Mouse (Mus musculus): ENCODE results near the gene A430078G23Rik.
A peak's percentile ranks its signal among the peaks of the same experiment; 100 is the strongest.
"Not testable (repeated sequence)": the region's sequence is repeated elsewhere in the genome, so short reads cannot be mapped to it uniquely, and the experiment has no call there.

The A430078G23Rik gene

DNA sequence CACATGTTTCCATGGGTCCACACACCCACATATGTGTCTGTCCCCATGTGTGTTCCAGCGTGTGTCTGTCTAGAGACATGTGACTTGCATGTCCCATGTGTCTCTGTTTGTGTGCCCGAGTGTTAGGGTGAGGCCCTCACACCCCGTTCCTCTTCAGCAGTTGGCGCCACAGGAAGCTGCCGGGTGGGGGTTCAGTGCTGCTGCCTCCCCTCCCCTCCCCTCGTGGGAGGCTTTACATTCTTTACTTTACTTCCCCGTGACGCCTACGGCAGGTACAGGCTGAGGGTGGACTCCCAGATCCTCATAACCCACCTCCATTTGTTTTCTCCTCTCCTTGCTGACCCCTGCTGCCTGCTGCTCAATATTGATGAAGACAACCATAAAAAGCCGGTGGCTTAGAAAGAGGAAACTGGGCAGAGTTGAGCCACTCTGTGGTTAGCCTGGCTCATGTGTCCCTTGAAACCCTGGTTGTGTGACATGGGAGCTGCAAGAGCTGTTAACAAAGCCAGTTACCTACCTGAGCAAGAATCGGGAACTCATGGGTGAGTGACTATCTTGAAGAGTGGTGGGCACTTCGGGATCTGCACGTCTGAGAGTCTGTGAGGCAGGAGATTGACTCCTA, at the start of gene A430078G23Rik:
A430078G23Rik (plus strand) TSS at position 227 of the 622 bp plus-strand sequence.
- no peak for DNase-seq

DNA sequence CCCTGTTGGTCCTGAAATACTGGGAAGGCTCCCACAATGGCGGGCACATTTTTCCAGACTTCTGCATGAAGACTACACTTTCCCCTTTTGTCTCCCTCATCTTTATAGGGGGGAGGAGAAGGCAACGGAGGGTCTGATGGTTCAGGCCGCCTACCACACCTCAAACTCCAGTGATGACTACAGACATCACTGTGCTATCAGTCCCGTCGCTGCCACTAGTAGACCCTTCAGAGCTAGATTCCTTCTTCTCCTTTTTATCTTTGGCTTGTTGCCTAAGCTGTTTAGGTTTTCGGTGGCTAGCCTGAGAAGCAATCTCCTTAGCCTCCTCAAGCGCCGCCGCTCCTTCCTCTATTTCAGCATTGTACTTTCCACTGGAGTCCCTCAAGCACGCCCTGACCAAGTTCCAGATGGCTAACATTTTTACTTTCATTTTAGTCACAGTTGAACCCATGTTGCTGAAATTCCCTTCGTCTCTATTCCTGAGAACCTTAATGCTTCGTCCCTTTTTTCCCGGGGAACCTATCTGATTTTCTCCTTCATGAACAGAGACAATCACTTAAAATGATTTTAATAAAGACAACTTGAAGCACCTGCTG, 44.9 kb upstream of the A430078G23Rik start:
- DNase-seq, result not testable (repeated sequence)

DNA sequence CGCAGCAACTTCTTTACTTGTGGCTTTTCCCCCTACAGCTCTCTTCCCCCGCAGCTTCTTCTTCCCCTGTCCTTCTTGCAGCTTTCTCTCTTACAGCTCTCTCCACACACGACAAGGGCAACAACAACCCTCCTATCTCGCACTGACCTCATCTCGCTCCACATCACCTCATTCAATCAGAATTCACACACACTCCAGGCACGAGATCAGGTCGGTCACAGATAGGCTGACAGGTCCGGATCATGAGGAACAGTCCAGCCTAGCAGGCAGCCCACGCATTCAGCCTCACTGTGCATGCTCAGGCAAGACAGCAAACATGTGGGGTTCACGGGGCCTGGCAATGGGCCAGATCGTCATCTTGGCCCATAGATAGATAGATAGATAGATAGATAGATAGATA, 43.6 kb upstream of the A430078G23Rik start:
- DNase-seq, result no peak

DNA sequence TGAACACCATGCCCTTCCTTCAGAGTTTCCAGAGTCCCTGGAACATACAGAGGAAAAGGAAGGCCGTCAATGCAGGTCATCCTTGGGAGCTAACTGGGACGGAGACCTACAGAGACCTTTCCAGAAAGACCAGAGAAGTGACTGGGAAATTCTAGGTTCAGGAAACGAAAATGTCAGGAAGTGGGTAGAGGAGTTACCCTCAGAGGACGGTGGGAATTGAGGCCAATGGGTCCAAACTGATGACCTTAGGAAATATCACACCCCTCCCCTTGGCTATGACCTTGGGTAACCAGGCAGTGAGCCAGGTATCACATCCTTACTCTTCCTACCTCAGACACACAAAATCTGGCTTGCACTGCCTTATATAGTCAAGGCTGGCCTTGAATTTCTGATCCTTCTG, 41.7 kb upstream of the A430078G23Rik start:
- DNase-seq, result no peak

DNA sequence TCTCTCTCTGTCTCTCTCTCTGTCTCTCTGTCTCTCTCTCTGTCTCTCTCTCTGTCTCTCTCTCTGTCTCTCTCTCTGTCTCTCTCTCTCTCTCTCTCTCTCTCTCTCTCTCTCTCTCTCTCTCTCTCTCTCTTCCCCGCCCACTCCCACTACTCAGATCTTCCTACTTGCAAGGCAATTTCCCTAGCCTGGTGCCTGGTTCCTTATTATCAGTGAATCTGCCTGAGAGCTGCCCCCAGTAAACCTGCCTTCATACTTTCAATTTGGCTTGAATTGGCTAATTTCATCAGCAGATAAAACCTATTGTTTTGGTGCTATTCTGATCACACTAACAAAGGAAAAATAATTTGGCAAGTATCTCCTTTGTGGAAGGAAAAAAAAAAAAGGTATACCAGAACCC, 39.8 kb upstream of the A430078G23Rik start:
- DNase-seq, result not testable (repeated sequence)

DNA sequence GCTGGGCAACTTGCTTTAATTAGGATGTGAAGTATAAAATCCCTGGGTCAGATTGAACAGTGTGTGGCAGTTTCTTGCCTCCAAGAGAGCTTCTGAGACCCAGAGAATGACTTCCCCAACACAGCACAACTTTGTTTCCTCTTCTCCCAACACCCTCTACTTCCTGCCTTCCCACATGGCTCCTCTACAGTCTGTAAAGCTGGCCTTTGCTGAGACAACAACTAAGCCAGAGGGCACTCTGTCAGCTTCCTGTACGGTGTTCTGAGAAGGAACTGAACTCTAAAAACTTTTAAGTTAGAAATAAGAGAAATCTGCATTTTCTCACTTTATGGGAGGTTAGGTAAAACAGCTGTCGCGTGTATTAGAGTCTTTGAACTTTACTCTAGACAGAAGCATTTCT, 39.4 kb upstream of the A430078G23Rik start:
- DNase-seq, result no peak

DNA sequence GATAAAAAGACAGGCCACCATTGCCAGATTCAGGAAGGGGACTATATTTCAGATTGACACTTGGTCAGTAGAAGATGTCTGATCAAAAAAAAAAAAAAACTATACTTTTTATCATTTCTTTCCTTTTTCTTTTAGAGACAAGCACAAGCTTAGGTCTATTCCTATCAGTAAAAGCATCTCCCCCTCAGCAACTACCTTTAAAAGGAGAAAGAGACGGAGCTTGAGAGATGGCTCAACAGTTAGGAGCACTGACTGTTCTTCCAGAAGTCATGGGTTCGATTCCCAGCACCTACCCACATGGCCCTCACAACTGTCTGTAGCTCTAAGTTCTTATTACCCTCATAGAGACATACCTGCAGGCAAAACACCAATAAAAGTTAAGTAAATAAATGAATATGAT, 38.9 kb upstream of the A430078G23Rik start:
- DNase-seq, result no peak

DNA sequence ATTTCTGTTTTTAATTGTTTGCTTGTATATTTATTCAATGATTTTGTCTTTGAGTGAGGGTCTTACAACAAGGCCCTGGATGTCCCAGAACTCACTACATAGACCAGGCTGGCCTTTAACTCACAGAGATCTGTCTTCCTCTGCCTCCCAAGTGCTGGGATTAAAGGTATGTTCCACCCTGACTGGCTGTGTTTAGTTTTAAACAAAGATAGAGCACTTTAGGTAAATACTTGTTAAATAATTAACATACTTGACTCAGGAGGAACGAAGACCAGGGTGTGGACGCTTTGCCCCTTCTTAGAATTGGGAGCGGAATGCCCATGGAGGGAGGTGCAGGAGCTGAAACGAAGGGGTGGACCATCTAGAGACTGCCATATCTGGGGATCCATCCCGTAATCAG, 36.6 kb upstream of the A430078G23Rik start:
- no peak for DNase-seq

DNA sequence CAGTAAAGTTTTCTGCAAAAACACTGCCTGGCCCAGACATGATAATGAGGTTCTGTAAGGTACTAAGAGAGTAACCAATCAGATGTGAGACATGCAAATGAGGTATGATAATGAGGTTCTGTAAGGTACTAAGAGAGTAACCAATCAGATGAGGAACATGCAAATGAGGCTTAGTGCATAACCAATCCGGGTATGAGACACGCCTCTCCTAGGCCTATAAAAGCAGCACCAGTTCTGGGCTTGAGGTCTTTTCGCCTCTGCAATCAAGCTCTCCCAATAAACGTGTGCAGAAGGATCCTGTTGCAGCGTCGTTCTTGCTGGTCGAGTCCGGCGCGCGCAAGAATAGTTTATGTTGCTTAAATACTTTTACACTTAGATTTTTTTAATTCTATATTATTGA, 33.9 kb upstream of the A430078G23Rik start:
- not testable (repeated sequence) for DNase-seq

DNA sequence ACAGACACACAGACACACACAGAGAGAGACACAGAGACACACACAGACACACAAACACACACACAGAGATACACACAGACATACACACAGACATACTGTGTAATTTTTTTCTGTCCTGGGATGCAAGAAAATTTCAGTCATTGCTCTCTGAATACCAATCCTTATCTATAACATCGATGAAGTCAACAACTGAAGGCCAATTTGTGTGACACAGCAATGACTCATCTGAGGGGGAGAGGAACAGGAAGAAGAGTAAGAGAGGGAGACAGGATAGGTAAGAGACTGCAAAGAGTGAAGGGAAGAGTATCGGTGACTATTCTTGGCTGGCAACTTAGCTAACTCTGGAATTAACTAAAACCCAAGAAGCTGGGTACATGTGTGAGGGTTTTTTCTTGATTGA, 29.0 kb upstream of the A430078G23Rik start:
- DNase-seq, result no peak

DNA sequence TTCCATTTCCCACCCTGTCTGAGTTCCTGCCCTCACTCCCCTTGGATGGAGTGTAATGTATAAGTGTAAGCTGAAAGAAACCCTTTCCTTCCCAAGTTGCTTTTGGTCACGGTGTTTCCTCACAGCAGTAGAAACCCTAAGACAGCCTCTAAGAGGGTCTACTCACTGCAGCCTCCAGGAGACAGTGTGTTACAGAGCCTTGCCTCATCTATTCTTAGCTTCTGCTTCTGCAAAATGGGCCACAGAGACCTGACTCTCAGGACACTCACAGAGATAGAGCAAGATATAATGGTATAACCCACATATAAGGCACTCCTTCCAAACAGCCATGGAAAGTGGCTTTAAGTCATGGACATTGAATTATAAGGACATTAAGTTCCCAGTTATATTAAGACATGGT, 26.2 kb upstream of the A430078G23Rik start:
- DNase-seq, result no peak

DNA sequence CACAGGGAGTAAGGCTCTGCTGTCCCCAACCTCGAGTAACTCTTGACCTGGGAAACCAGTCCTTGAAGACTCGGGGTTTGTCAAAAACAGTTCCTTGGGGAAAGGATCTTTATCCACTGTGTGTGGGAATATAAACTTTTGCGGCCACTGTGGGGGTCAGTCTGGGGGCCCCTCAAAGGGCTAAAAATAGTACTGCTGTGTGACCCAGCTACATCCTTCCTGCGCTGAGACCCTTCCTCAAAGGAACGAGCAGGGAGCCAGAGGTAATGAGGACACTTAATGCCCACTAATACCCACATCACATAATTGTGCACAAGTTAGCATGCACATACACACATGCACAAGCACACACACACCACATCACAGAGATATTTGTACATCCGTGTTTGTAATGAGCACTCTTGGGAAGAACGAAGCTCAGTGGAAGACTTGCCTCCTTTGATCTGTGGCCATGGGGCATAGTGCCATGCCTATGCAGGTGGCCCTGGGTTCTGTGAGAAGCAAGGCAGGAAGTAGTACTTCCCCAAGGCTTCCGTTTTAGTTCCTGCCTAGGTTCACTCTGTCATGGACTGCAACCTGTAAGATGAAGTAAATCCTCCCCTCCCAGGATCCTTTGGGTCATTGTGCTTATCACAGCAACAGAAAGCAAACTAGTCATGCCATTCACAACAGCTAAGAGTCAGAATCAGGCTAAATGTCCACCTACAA, 25.5 kb upstream of the A430078G23Rik start:
- no peak for DNase-seq

DNA sequence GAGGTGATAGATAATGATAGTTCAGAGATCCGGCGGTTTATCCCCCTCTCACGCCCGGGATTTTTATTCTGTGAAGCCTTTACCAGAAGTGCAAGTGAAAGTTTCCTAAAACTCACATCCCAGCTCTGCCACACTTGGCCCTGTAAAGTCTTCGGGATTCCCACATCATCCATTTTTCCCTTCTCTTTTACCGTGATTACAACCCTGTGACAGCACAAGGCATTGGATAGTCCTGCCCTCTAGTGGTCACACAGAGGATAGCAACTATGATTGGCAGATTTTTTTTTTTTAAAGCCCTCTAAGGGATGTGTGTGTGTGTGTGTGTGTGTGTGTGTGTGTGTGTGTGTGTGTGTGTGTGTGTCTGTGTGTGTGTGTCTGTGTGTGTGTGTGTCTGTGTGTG, 22.6 kb upstream of the A430078G23Rik start:
- no peak for DNase-seq

DNA sequence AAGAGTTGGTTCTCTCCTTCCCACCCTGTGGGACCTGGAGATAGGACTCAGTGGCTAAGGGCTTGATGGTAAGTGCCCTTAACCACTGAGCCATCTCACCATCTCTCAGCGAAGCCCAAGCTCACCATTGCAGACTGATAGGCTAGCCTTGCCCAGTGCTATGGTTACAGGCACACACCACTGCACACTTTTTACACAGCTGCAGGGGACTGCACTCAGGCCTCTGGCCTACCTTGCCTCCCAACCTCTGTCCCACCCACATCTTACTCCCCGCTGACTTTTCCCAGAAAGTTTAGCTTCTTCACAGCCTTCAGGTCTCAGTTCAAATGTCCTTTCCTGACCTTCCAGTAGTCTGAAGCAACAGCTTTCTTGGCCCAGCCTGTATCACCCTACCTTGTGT, 21.5 kb upstream of the A430078G23Rik start:
- DNase-seq, result no peak

DNA sequence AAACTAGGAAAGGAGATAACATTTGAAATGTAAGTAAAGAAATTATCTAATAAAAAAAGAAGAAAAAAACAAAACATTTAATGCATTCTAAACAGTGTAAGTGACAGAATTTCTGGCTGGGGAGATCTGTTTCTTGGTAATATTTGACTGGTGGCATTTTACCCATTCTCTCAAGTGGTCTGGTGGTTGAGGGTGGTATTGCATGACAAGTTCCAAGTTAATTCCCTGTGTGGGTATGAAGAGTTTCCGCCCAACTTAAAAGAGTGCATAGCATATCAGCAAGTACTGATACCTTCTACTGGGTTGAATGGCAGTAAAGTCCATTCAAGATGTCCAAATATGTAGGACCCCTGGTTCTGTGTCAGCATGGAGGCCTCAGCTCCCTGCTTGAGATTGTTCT, 17.3 kb upstream of the A430078G23Rik start:
- no peak for DNase-seq

DNA sequence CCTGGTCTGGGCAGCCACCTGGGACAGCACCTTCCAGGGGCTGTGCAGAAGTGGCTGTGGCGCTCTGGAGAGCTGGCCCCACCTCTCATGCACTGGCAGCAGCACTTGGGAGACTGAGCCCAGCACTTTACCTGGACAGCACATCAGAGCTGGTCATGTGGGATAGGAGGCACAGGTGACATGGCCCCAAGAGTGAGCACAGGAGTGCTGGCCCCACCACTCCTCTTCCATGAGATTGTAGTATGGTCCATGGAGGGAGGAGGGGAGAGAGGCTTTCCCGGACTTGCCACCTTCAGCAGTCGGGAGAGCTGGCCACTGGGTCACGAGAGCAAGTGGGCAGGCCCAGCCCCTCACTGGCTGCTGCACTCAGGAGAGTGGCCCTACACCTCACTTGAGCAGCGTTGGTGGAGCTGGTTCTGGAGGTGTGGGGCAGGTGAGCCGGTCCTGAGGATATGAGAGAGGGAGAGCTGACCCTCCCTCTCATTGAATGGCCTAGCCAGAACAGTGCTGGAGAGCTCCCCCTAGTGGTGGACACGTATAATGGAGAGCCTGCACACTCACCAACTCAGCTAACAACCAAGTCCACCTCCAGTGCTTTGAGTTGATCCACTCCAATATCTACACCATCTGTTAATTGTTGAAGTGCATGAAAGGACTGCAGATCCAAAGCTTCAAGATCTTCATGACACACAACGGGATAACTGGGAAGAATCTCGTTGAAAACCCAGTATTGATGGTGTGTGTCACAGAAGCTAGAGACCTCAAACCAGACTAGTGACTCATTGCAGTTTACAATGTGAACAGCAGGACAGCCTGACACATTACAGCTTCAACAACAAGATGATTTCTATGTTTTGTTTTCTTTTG, 16.3 kb upstream of the A430078G23Rik start:
- peak; percentile 22 for DNase-seq

DNA sequence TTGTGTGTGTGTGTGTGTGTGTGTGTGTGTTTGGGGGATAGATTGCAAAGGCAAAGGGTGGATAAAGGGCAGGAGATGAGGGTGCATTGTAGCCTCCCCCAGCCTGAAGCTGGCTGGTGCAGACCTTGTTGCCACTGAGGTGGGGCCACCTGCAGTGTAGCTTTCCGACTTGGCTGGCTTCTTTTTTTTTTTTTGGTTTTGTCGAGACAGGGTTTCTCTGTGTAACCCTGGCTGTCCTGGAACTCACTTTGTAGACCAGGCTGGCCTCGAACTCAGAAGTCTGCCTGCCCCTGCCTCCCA, 15.7 kb upstream of the A430078G23Rik start:
- not testable (repeated sequence) for DNase-seq

DNA sequence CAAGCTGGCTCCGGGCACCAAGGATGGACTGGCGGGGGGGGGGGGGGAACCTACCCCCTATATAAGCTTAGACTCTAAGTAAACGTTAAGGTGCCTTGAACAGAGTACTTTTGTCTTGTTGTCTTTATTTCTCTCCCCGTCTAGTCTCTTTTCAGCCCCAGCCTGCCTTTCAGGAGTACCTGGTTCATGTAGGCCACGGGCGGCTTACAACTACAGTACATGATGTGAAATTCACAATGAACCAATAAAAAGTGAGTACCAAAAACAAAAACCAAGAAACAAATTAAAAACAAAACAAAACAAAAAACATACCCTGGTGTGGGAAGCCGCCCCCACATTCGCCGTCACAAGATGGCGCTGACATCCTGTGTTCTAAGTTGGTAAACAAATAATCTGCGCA, 15.2 kb upstream of the A430078G23Rik start:
- no peak for DNase-seq

DNA sequence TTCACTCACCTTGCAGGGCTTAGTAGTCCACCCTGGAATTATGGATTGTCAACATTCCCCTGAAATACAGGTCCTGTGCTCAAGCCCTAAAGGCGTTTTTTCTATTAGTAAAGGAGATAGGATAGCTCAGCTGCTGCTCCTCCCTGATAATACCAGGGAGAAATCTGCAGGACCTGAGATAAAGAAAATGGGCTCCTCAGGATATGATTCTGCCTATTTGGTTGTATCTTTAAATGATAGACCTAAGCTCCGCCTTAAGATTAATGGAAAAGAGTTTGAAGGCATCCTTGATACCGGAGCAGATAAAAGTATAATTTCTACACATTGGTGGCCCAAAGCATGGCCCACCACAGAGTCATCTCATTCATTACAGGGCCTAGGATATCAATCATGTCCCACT, 12.5 kb upstream of the A430078G23Rik start:
- not testable (repeated sequence) for DNase-seq

DNA sequence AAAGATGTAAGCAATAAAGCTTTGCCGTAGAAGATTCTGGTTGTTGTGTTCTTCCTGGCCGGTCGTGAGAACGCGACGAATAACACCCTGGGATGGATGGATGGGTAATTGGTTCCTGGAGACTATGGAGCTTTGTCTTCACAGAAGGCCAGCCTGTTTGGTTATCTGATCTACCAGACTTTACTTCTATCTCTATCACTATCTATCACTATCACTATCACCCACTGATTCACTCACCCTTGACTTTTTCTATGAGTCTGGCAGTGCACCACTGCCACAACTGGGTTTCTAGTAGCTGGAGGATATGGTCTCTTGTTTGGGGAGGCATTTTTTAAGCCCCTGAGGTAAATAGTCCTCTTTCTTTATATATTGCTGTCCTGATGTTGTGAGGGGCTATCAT, 7.9 kb upstream of the A430078G23Rik start:
- DNase-seq, result no peak

DNA sequence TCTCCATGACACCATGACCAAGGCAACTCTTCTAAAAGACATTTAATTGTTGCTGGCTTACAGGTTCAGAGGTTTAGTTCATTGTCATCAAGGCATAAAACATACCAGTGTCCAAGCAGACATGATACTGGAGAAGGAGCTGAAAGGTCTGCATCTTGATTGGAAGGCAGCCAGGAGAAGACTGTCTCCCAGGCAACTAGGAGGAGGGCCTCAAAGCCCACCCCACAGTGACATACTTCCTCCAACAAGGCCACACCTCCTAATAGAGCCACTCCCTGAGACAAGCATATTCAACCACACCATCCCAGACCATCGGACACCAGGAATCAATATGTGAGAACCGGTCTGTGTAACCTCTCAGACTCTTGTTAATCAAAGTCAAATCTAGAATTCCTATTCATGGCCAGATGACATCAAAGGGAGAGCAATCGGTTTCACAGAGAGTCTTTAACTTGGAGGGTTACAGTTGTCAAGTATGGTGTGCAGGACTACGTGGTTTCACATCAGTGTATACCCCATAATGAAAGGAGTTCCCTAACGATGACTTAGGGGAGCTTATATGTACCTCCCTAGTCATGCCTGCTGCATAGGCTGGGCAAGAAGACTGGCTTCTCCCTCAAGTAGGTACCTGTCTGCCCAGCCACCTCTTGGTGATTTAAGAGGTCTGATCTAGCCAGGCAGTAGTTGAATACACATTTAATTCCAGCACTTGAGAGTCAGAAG, 6.4 kb upstream of the A430078G23Rik start:
- no peak for DNase-seq

DNA sequence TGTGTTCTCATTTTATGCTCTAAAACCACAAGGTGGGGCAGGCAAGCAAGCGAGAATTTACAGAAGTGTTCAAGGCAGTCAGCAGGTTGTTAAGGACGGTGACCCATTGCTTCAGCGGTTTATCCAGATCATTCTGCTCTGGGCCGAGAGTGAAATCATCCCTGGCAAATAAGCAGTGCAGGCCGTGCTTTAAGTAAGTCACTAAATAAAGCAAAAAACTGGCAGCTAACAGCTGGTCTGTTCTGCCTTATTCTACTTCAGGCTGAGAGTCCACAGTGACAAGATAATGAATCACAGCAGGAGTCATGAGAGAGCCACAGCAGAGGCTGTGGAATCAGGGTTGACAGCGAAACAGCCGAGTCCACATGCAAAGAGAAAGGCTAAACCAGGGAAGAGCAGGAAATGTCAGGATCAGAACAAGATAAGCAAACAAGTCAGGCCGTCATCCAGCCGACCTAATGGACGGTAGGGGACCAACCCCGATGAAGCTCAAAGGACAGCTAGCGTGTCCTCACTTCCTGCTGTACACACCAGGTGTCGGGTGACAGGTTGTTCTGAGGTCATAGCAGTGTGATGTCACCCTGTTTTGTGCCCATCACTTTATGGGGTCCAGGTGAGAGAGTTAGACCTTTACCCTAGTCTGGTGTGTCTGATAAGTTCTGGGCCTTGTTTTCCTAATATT, 4.9 kb upstream of the A430078G23Rik start:
- DNase-seq, result no peak

Data from right cerebral cortex, postnatal 25 days (tissue).